Mouse (Mus musculus) stomach, adult 2 months (tissue): ENCODE results near the gene Cfhr2. TPM values are rescaled to one million over a fixed set of nuclear protein-coding genes. Genes with fewer than 3 reads are reported as not detected.

Source experiments
- polyA plus RNA-seq: library from polyadenylated mRNA; depleted of rRNA; stranded (reverse); fragments of >200 nt; gene quantifications from 2 replicates; pipeline ENCODE4 v1.2.3, GENCODE M21; 2012; rRNA removed

Gene Cfhr2
- polyA plus RNA-seq = not detected in 2 replicates

GRCm38 (mm10) chr1:139858548-139858947 lies at the start of gene Cfhr2:
Cfhr2 (minus strand) TSS chr1:139858702.

GRCm38 (mm10) chr1:139781143-139781542 lies 77.4 kb downstream of the Cfhr2 start, which contains the start of gene Gm4788:
Gm4788 (minus strand) TSS chr1:139781243.

Other genes starting within 250 kb of the Cfhr2 start
- gene Gm4788, start 77.5 kb downstream of the Cfhr2 start, polyA plus RNA-seq = not detected in 2 replicates